Comparison of ENCODE assay signal across 8 mouse cellular contexts in genomic region chr8:13548235-13548634, GRCm38 (mm10). TPM values are rescaled to one million over a fixed set of nuclear protein-coding genes. Genes with fewer than 3 reads are reported as not detected.
DNase-seq lines count a peak whose midpoint lies in the region; ATAC-seq and TF ChIP-seq lines count a peak whose summit lies in the region.

No protein-coding gene starts in this region.

- whole genome bisulfite sequencing in thymus, adult 2 months = 46% methylated on average over 4 of the region's 4 CpGs
- WGBS in forebrain, embryonic 12.5 days = 55% methylated on average over 4 of the region's 4 CpGs

- no peak for DNase-seq in frontal cortex, postnatal 25 days (ENCODE audit: low spot score in 2 of 2)
- peak; percentile 20 for DNase-seq in thymus, adult 2 months
- no peak for DNase-seq in thymus, adult 18-20 months
- peak; percentile 23 for DNase-seq in embryo, embryonic 11 days
- DNase-seq in kidney, postnatal 14 days = peak; percentile 71
- DNase-seq in testis, postnatal 10 days (ENCODE audit: low spot score) = peak; percentile 66

- no peak for TF ChIP-seq CTCF in thymus, adult 2 months (IDR thresholded peaks at IDR 0.05; ENCODE audit: borderline replicate concordance, control insufficient read depth, extremely low read depth, insufficient read depth, low read length, poor library complexity)

- no peak overlapping the region for H3K27ac ChIP-seq in thymus, adult 2 months (ENCODE audit: control insufficient read depth, insufficient read depth, low read length)
- no peak overlapping the region for H3K27ac ChIP-seq in forebrain, embryonic 12.5 days

- peak; percentile 48; the same call in 1 of the 2 replicates for ATAC-seq in frontal cortex, adult (ENCODE audit: low TSS enrichment)
- no peak for ATAC-seq in forebrain, embryonic 12.5 days (ENCODE audit: low FRiP score)

- peaks cover 10% of the 10 kb centered on the region; the same call in 1 of the 2 replicates for H3K9me3 ChIP-seq in forebrain, embryonic 12.5 days

- H3K36me3 ChIP-seq in thymus, adult 2 months (ENCODE audit: control insufficient read depth, insufficient read depth, low read length) = no peaks in the 10 kb centered on the region
- no peaks in the 10 kb centered on the region for H3K36me3 ChIP-seq in forebrain, embryonic 12.5 days (replicated peaks)

- no peak for TF ChIP-seq POLR2A in thymus, adult 2 months (IDR thresholded peaks at IDR 0.05; ENCODE audit: control insufficient read depth, extremely low read depth, insufficient read depth, low read length, poor library complexity)

- no peak overlapping the region for H3K9ac ChIP-seq in forebrain, embryonic 12.5 days

- no peak overlapping the region for H3K4me2 ChIP-seq in forebrain, embryonic 12.5 days

- peaks cover 5% of the 10 kb centered on the region; the same call in 1 of the 2 replicates for H3K4me1 ChIP-seq in thymus, adult 2 months (replicated peaks; ENCODE audit: control insufficient read depth, insufficient read depth, low read length)
- 0 out of 2 replicates have a peak, but pooled peaks cover 4% of the 10 kb centered on the region for H3K4me1 ChIP-seq in forebrain, embryonic 12.5 days

- no peak overlapping the region for H3K4me3 ChIP-seq in thymus, adult 2 months (ENCODE audit: control insufficient read depth, insufficient read depth, low read length)
- no peak overlapping the region for H3K4me3 ChIP-seq in forebrain, embryonic 12.5 days (replicated peaks)

- H3K27me3 ChIP-seq in thymus, adult 2 months (ENCODE audit: control insufficient read depth, insufficient read depth, low read length) = no peaks in the 10 kb centered on the region
- H3K27me3 ChIP-seq in forebrain, embryonic 12.5 days = no peaks in the 10 kb centered on the region

RNA-seq across cellular contexts. Expression of gene 1700029H14Rik, which starts 14.0 kb away (rescaled TPM):
- 0.18 and 0.30 TPM in 2 replicates for polyA plus RNA-seq in thymus, adult 2 months (2012; rRNA removed)
- not detected in 2 replicates for polyA plus RNA-seq in forebrain, embryonic 12.5 days (2016; fragmentation: Nextera tagmentation; extraction: Ambion mirVana)

RNA-seq across cellular contexts. Expression of gene Gas6, which starts 53.9 kb away (rescaled TPM):
- 131 and 163 TPM in 2 replicates for polyA plus RNA-seq in thymus, adult 2 months (2012; rRNA removed)
- 10.0 and 13.9 TPM in 2 replicates for polyA plus RNA-seq in forebrain, embryonic 12.5 days (2016; fragmentation: Nextera tagmentation; extraction: Ambion mirVana)

Comparison
In these comparisons a context has a peak if more than half of its experiments do, and no peak if none do; other contexts are left out.
1. DNase-seq: peak in thymus, adult 2 months (single experiment), embryo, embryonic 11 days (single experiment), kidney, postnatal 14 days (single experiment) and testis, postnatal 10 days (single experiment); none in frontal cortex, postnatal 25 days (0 of 2) and thymus, adult 18-20 months (0 of 2).